Mouse (Mus musculus) neural tube, embryonic 14.5 days (tissue): Measurements from ENCODE around the gene Arid1b. TPM values are rescaled to one million over a fixed set of nuclear protein-coding genes. Genes with fewer than 3 reads are reported as not detected.

Experiments
- ATAC-seq: fragments of 200-750 bp; cut with Nextera tagmentation; 2 replicates; pipeline ENCODE4 v1.8.0; 2017; ENCODE audit warnings: low read depth, mild to moderate bottlenecking, moderate TSS enrichment, moderate library complexity
- H3K27ac ChIP-seq: fragments of 300-500 bp; sonication (generic); 2 replicates; pipeline ENCODE4 v1.5.1; 2014; ENCODE audit warnings: low read depth, mild to moderate bottlenecking, control low read depth, low read length, moderate library complexity, mixed read lengths
- H3K27me3 ChIP-seq: fragments of 300-500 bp; sonication (generic); 2 replicates; pipeline ENCODE4 v1.6.1; 2014; ENCODE audit warnings: low read length; ENCODE audit not compliant: control insufficient read depth, insufficient read depth
- H3K36me3 ChIP-seq: fragments of 300-500 bp; sonication (generic); 2 replicates; pipeline ENCODE4 v1.6.1; 2014; ENCODE audit warnings: low read length, mixed read lengths; ENCODE audit not compliant: control insufficient read depth, insufficient read depth
- H3K4me1 ChIP-seq: fragments of 300-500 bp; sonication (generic); 2 replicates; pipeline ENCODE4 v1.6.1; 2014; ENCODE audit warnings: low read length; ENCODE audit not compliant: control insufficient read depth, insufficient read depth
- H3K4me2 ChIP-seq: fragments of 300-500 bp; sonication (generic); 2 replicates; pipeline ENCODE4 v1.6.1; 2014; ENCODE audit warnings: mild to moderate bottlenecking, low read depth, low read length, control low read depth
- H3K4me3 ChIP-seq: fragments of 300-500 bp; sonication (generic); 2 replicates; pipeline ENCODE4 v1.5.1; 2014; ENCODE audit warnings: low read depth, low read length, control low read depth, mixed read lengths
- H3K9ac ChIP-seq: fragments of 300-500 bp; sonication (generic); replicated peaks from 2 replicates; pipeline ENCODE4 v1.6.1; 2014; ENCODE audit warnings: low read depth, mild to moderate bottlenecking, control low read depth, low read length, mixed read lengths
- H3K9me3 ChIP-seq: fragments of 300-500 bp; sonication (generic); 2 replicates; pipeline ENCODE4 v1.6.1; 2016; ENCODE audit warnings: low read length; ENCODE audit not compliant: control insufficient read depth
- WGBS: fragments of 180-500 bp; shearing (Covaris S2); extraction: QIAGEN DNeasy Blood & Tissue Kit; methylation state at CpG from one replicate; pipeline ENCODE4 v1.1.7; 2014; 5-methylcytosine and 5-hydroxymethylcytosine counted together
- polyA plus RNA-seq: library from polyadenylated mRNA; unstranded; fragments of >200 nt; fragmentation: Nextera tagmentation; extraction: Ambion mirVana; gene quantifications from 2 replicates; pipeline ENCODE4 v1.2.1, GENCODE M21; 2014

The Arid1b gene
- polyA plus RNA-seq, 1 experiment from 2014 or later = 22.2 TPM

DNA sequence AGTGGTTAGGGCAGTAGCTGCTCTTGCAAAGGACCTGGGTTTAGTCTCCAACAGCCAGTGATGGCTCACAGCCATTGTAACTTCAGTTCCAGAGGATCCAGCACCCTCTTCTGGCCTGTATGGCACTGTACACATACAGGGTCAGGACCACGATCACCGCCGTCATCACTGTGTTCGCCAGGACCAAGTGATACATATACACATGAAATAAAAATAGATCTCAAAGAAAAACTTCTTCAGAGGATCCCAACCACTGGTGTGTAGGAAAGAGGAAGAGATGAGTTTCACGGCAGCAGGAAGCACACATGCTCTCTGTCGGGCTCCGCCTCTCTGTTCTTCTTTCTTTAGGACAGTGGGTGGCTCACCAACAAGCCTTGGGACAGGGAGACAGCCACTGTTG, 322.4 kb downstream of the Arid1b start:
- no peak for ATAC-seq
- WGBS = 93% methylated on average over 7 of the region's 7 CpGs
- Histone ChIP-seq H3K27ac (no peak overlapping the region), H3K4me1 (0 out of 2 replicates have a peak, but pooled peaks cover 3% of the 10 kb centered on the region), H3K9ac (no peak overlapping the region), H3K4me3 (no peak overlapping the region), H3K9me3 (no peaks in the 10 kb centered on the region), H3K4me2 (no peak overlapping the region), H3K27me3 (no peaks in the 10 kb centered on the region), H3K36me3 (peaks cover 15% of the 10 kb centered on the region)

DNA sequence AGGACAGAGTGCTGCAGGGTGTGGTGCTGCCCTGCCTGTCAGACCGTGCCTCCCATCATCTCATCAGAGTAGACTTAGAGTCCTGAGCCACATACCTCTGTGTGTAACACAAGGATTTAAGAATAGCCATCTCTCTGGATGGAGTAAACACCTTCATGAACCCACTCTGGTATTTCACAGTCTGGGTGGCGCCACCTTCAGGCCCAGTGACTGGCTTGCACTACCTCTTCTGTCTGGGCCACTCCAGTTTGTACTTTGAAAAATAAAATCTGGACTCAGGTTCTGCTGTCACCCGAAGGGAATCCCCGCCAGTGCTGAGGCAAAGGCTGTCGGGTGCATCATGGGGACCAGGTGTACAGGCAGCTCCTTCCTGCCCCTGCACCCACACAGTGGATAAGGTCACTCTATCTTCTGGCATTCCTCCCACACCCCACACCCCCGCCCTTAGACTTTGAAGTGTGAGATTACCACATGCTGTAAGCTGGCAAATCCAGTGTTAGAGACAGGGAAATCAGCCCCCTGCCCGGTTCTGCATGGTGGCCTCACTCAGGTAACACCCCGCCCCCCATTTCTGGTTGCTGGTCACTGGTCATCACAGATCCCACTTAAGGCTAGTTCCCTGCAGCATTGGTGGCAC, 327.6 kb downstream of the Arid1b start:
- Histone ChIP-seq H3K4me3 (no peak overlapping the region), H3K4me2 (no peak overlapping the region), H3K27ac (peak overlapping the region; percentile 44; the same call in 1 of the 2 replicates), H3K27me3 (no peaks in the 10 kb centered on the region), H3K36me3 (peaks cover 15% of the 10 kb centered on the region), H3K9ac (no peak overlapping the region), H3K4me1 (peaks cover 27% of the 10 kb centered on the region), H3K9me3 (no peaks in the 10 kb centered on the region)
- 81% methylated on average over 8 of the region's 8 CpGs for WGBS
- ATAC-seq = no peak

DNA sequence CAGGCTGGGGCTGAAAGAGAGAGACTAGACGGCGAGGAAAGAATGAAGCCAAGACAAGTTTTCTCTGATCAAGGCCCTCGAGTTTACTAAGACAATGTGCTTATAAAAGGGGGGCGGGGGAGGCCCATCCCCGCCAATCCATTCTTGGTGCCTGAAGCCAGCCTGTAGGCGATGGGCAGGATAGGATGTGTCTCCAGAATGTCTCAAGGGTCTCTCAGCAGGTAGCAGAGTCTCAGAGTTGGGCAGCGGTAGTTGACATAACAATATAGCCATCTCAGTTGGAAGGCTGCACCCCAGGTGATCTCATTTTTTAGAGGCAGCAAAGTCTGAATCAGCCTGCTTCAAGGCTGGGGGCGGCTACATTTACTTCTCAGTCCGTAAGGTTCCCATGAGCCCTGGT, 328.5 kb downstream of the Arid1b start:
- 61% methylated on average over 9 of the region's 9 CpGs for WGBS
- no peaks in the 10 kb centered on the region for H3K27me3 ChIP-seq
- no peak overlapping the region for H3K27ac ChIP-seq
- H3K36me3 ChIP-seq = peaks cover 17% of the 10 kb centered on the region
- H3K4me2 ChIP-seq = no peak overlapping the region
- no peak overlapping the region for H3K4me3 ChIP-seq
- no peak for ATAC-seq
- no peak overlapping the region for H3K9ac ChIP-seq
- no peaks in the 10 kb centered on the region for H3K9me3 ChIP-seq
- H3K4me1 ChIP-seq = peaks cover 27% of the 10 kb centered on the region

DNA sequence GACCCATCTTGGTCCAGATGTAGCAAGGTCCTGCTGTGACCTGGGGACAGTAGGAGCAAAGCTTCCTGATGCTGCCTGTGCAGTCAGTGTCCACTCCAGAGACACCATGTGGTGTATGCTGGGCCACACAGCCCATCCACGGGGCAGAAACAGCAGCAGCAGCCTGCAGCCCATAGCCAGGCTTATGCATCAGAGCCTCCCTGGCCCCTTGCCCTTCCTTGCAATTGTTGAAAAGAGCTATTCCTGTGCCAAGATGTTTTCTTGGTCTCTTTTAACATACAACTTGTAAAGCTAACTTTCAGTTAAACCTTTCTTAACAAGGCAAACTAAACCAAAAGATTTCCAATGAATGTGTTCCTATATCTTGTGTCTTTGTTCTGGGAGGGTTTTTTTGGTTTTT, 329.6 kb downstream of the Arid1b start:
- Histone ChIP-seq H3K4me1 (peaks cover 27% of the 10 kb centered on the region), H3K4me2 (no peak overlapping the region), H3K27ac (peak overlapping the region; percentile 48; the same call in 1 of the 2 replicates), H3K27me3 (no peaks in the 10 kb centered on the region), H3K4me3 (no peak overlapping the region), H3K36me3 (peaks cover 21% of the 10 kb centered on the region), H3K9ac (no peak overlapping the region), H3K9me3 (no peaks in the 10 kb centered on the region)
- 3% methylated on average over 1 of the region's 1 CpGs for WGBS
- no peak for ATAC-seq

- Histone ChIP-seq H3K9me3 (no peaks in the 10 kb centered on the region), H3K4me3 (no peak overlapping the region), H3K36me3 (peaks cover 21% of the 10 kb centered on the region), H3K4me2 (no peak overlapping the region), H3K9ac (no peak overlapping the region), H3K27ac (0 out of 2 replicates have a peak overlapping the region, but pooled peaks have one; percentile 39), H3K27me3 (no peaks in the 10 kb centered on the region), H3K4me1 (peaks cover 27% of the 10 kb centered on the region)
- ATAC-seq = peak; percentile 49
- WGBS = 6% methylated on average over 10 of the region's 10 CpGs
These were observed 330.2 kb downstream of the Arid1b start for GRCm38 (mm10) chr17:5324236-5324876.

GRCm38 (mm10) chr17:5326689-5327088, 332.6 kb downstream of the Arid1b start:
- Histone ChIP-seq H3K27me3 (no peaks in the 10 kb centered on the region), H3K4me2 (no peak overlapping the region), H3K4me3 (no peak overlapping the region), H3K9ac (no peak overlapping the region), H3K4me1 (peaks cover 27% of the 10 kb centered on the region), H3K27ac (no peak overlapping the region), H3K36me3 (peaks cover 18% of the 10 kb centered on the region), H3K9me3 (no peaks in the 10 kb centered on the region)
- WGBS = 82% methylated on average over 7 of the region's 7 CpGs
- ATAC-seq = no peak

- no peak overlapping the region for H3K9ac ChIP-seq
- ATAC-seq = no peak
- H3K4me1 ChIP-seq = peaks cover 24% of the 10 kb centered on the region
- no peaks in the 10 kb centered on the region for H3K27me3 ChIP-seq
- 90% methylated on average over 12 of the region's 12 CpGs for WGBS
- H3K27ac ChIP-seq = no peak overlapping the region
- no peak overlapping the region for H3K4me2 ChIP-seq
- H3K36me3 ChIP-seq = peaks cover 17% of the 10 kb centered on the region
- H3K9me3 ChIP-seq = no peaks in the 10 kb centered on the region
- no peak overlapping the region for H3K4me3 ChIP-seq
These were observed 333.5 kb downstream of the Arid1b start for GRCm38 (mm10) chr17:5327480-5328180.

GRCm38 (mm10) chr17:5329478-5329877, 335.3 kb downstream of the Arid1b start:
- 64% methylated on average over 4 of the region's 4 CpGs for WGBS
- no peak overlapping the region for H3K27ac ChIP-seq
- H3K9ac ChIP-seq = no peak overlapping the region
- H3K4me3 ChIP-seq = no peak overlapping the region
- H3K27me3 ChIP-seq = no peaks in the 10 kb centered on the region
- H3K9me3 ChIP-seq = no peaks in the 10 kb centered on the region
- H3K4me2 ChIP-seq = no peak overlapping the region
- peaks cover 6% of the 10 kb centered on the region for H3K4me1 ChIP-seq
- H3K36me3 ChIP-seq = peaks cover 19% of the 10 kb centered on the region
- no peak for ATAC-seq

DNA sequence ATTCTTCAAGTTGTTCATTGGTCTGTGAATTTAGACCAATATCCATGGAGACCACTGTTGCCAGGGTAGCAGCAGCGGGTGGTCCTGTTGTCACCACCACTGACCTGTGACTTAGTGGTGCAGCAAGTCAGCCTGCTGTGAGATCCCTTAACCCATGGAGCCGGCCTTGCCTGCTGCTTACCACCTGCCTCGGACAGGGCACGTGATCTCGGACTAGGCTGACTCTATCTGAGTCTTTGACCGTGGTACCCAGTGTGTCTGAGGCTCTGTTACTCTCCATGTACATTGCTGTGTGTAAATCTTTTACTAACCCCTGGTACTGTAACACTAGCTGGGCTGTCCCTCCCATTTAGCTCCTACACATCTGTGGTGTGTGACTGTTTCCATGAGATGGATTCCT, 335.9 kb downstream of the Arid1b start:
- Histone ChIP-seq H3K27me3 (no peaks in the 10 kb centered on the region), H3K27ac (no peak overlapping the region), H3K4me3 (no peak overlapping the region), H3K4me2 (no peak overlapping the region), H3K9ac (no peak overlapping the region), H3K4me1 (peaks cover 2% of the 10 kb centered on the region; the same call in 1 of the 2 replicates), H3K9me3 (no peaks in the 10 kb centered on the region), H3K36me3 (peaks cover 22% of the 10 kb centered on the region)
- no peak for ATAC-seq
- 54% methylated on average over 6 of the region's 6 CpGs for WGBS
